Mouse (Mus musculus) midbrain, embryonic 12.5 days (tissue): ENCODE data around the gene Kcna5. TPM values are rescaled to one million over a fixed set of nuclear protein-coding genes. Genes with fewer than 3 reads are reported as not detected.

Experiments used
- ATAC-seq: fragments of 200-750 bp; cut with Nextera tagmentation; 2 replicates; pipeline ENCODE4 v1.8.0; 2017; ENCODE audit warnings: low read depth, moderate TSS enrichment, moderate library complexity; ENCODE audit not compliant: low FRiP score
- H3K27ac ChIP-seq: fragments of 300-500 bp; sonication (generic); replicated peaks from 2 replicates; pipeline ENCODE4 v1.5.1; 2016; ENCODE audit warnings: mild to moderate bottlenecking
- H3K27me3 ChIP-seq: fragments of 300-500 bp; sonication (generic); 2 replicates; pipeline ENCODE4 v1.6.1; 2016; ENCODE audit warnings: mild to moderate bottlenecking
- H3K36me3 ChIP-seq: fragments of 300-500 bp; sonication (generic); 2 replicates; pipeline ENCODE4 v1.6.1; 2016
- H3K4me1 ChIP-seq: fragments of 300-500 bp; sonication (generic); 2 replicates; pipeline ENCODE4 v1.6.1; 2016
- H3K4me2 ChIP-seq: fragments of 300-500 bp; sonication (generic); replicated peaks from 2 replicates; pipeline ENCODE4 v1.6.1; 2016; ENCODE audit warnings: mild to moderate bottlenecking, moderate library complexity
- H3K4me3 ChIP-seq: fragments of 300-500 bp; sonication (generic); 2 replicates; pipeline ENCODE4 v1.5.1; 2016; ENCODE audit warnings: mild to moderate bottlenecking
- H3K9ac ChIP-seq: fragments of 300-500 bp; sonication (generic); replicated peaks from 2 replicates; pipeline ENCODE4 v1.6.1; 2016; ENCODE audit warnings: mild to moderate bottlenecking, moderate library complexity
- H3K9me3 ChIP-seq: fragments of 300-500 bp; sonication (generic); 2 replicates; pipeline ENCODE4 v1.6.1; 2016; ENCODE audit warnings: mild to moderate bottlenecking
- WGBS: fragments of 180-500 bp; shearing (Covaris S2); methylation state at CpG from one replicate; pipeline ENCODE4 v1.1.7; 2016; 5-methylcytosine and 5-hydroxymethylcytosine counted together
- polyA plus RNA-seq: library from polyadenylated mRNA; unstranded; fragments of >200 nt; fragmentation: Nextera tagmentation; extraction: Ambion mirVana; gene quantifications from 2 replicates; pipeline ENCODE4 v1.2.1, GENCODE M21; 2016

The Kcna5 gene
- polyA plus RNA-seq, 1 experiment from 2014 or later: 2.4 TPM

- H3K4me2 ChIP-seq: no peak overlapping the region
- WGBS: 15% methylated on average over 7 of the region's 7 CpGs
- peak; percentile 65 for ATAC-seq
- H3K36me3 ChIP-seq: no peaks in the 10 kb centered on the region
- H3K4me1 ChIP-seq: peaks cover 11% of the 10 kb centered on the region; the same call in 1 of the 2 replicates
- no peak overlapping the region for H3K4me3 ChIP-seq
- no peak overlapping the region for H3K9ac ChIP-seq
- no peaks in the 10 kb centered on the region for H3K9me3 ChIP-seq
- H3K27me3 ChIP-seq: no peaks in the 10 kb centered on the region; the same call in 1 of the 2 replicates
- H3K27ac ChIP-seq: no peak overlapping the region
Observed at GRCm38 (mm10) chr6:126563898-126564297, 28.7 kb upstream of the Kcna5 start.

- Histone ChIP-seq H3K4me2 (no peak overlapping the region), H3K9me3 (no peaks in the 10 kb centered on the region), H3K4me3 (no peak overlapping the region), H3K27me3 (no peaks in the 10 kb centered on the region; the same call in 1 of the 2 replicates), H3K4me1 (peaks cover 11% of the 10 kb centered on the region; the same call in 1 of the 2 replicates), H3K9ac (no peak overlapping the region), H3K36me3 (no peaks in the 10 kb centered on the region), H3K27ac (no peak overlapping the region)
- no peak for ATAC-seq
- 22% methylated on average over 4 of the region's 4 CpGs for WGBS
Observed at GRCm38 (mm10) chr6:126561702-126562101, 26.5 kb upstream of the Kcna5 start.

- Histone ChIP-seq H3K9ac (no peak overlapping the region), H3K4me3 (no peak overlapping the region), H3K4me1 (peaks cover 11% of the 10 kb centered on the region; the same call in 1 of the 2 replicates), H3K27ac (peak overlapping the region; percentile 10; the same call in 1 of the 2 replicates), H3K4me2 (no peak overlapping the region), H3K36me3 (no peaks in the 10 kb centered on the region), H3K9me3 (no peaks in the 10 kb centered on the region), H3K27me3 (peaks cover 3% of the 10 kb centered on the region; the same call in 1 of the 2 replicates)
- no peak for ATAC-seq
- WGBS: 64% methylated on average over 1 of the region's 1 CpGs
Observed at GRCm38 (mm10) chr6:126560696-126561095, 25.5 kb upstream of the Kcna5 start.

GRCm38 (mm10) chr6:126560036-126560435 lies 24.8 kb upstream of the Kcna5 start:
- H3K36me3 ChIP-seq: no peaks in the 10 kb centered on the region
- H3K27ac ChIP-seq: peak overlapping the region; percentile 10
- no peak overlapping the region for H3K4me3 ChIP-seq
- peaks cover 11% of the 10 kb centered on the region; the same call in 1 of the 2 replicates for H3K4me1 ChIP-seq
- H3K27me3 ChIP-seq: 0 out of 2 replicates have a peak, but pooled peaks cover 6% of the 10 kb centered on the region
- no peak overlapping the region for H3K9ac ChIP-seq
- ATAC-seq: peak; percentile 35; the same call in 1 of the 2 replicates
- WGBS: 29% methylated on average over 8 of the region's 8 CpGs
- no peak overlapping the region for H3K4me2 ChIP-seq
- H3K9me3 ChIP-seq: no peaks in the 10 kb centered on the region

GRCm38 (mm10) chr6:126558276-126558675 lies 23.1 kb upstream of the Kcna5 start:
- no peak for ATAC-seq
- no peak overlapping the region for H3K9ac ChIP-seq
- no peak overlapping the region for H3K27ac ChIP-seq
- peaks cover 11% of the 10 kb centered on the region; the same call in 1 of the 2 replicates for H3K4me1 ChIP-seq
- H3K27me3 ChIP-seq: 0 out of 2 replicates have a peak, but pooled peaks cover 14% of the 10 kb centered on the region
- WGBS: 80% methylated on average over 3 of the region's 3 CpGs
- H3K4me2 ChIP-seq: no peak overlapping the region
- H3K9me3 ChIP-seq: no peaks in the 10 kb centered on the region
- no peak overlapping the region for H3K4me3 ChIP-seq
- no peaks in the 10 kb centered on the region for H3K36me3 ChIP-seq

DNA sequence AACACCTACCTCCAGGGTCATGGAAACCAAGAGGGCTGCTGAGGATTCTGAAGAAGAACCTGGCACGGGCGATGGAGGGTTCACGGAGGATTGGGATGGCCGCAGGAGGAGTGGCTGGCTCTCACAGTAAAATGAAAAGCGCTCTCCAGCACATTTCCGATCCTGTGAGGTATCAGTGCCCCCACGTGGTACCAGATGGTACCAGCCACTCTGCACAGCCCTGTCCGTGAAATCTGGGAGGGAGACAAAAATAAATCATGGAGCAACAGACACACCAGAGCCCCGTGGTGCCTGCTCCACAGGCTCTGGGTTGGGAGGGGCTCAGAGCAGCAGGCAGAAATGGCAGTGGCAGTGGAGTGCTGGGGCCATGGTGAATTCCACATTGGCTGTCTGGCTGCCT lies 18.6 kb upstream of the Kcna5 start:
- Histone ChIP-seq H3K4me1 (no peaks in the 10 kb centered on the region), H3K9ac (no peak overlapping the region), H3K27me3 (peaks cover 23% of the 10 kb centered on the region; the same call in 1 of the 2 replicates), H3K4me3 (no peak overlapping the region), H3K36me3 (no peaks in the 10 kb centered on the region), H3K27ac (no peak overlapping the region), H3K4me2 (no peak overlapping the region), H3K9me3 (no peaks in the 10 kb centered on the region)
- WGBS: 32% methylated on average over 9 of the region's 9 CpGs
- peak; percentile 53; the same call in 1 of the 2 replicates for ATAC-seq

DNA sequence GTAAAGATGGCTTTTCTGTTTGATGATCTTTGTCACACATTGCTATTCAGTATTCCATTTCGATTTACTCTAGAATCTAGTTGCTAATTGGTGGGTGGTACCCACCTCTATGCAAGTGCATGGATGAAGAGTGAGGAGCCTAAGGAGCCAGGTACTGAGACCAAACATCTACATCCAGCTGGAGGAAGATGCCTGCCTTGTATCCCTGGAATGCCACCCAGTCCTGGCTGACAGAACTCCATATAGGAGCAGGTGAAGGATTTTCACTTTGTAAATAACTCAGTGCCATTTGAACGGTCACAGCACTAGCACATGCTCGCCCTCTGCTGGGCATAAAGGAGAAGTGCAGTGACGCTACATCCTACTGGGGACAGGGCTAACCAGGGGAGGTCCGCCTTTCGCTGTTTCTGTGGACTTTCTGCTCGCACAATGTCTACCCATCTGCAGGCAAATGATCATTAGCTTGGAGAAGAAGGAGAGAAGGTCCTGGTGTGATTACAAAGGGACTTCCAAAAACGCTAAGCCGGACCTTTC lies 16.7 kb upstream of the Kcna5 start:
- ATAC-seq: peak; percentile 67
- WGBS: 18% methylated on average over 9 of the region's 9 CpGs
- no peaks in the 10 kb centered on the region for H3K36me3 ChIP-seq

GRCm38 (mm10) chr6:126544107-126545036 lies 9.2 kb upstream of the Kcna5 start:
- Histone ChIP-seq H3K9me3 (no peaks in the 10 kb centered on the region), H3K27me3 (no peaks in the 10 kb centered on the region), H3K4me1 (peaks cover 3% of the 10 kb centered on the region; the same call in 1 of the 2 replicates), H3K36me3 (no peaks in the 10 kb centered on the region), H3K4me2 (no peak overlapping the region), H3K4me3 (no peak overlapping the region), H3K9ac (no peak overlapping the region), H3K27ac (0 out of 2 replicates have a peak overlapping the region, but pooled peaks have one; percentile 35)
- 67% methylated on average over 16 of the region's 16 CpGs for WGBS
- ATAC-seq: no peak

More for the DNA sequence above, 16.7 kb upstream of the Kcna5 start:
- Histone ChIP-seq H3K4me2 (no peak overlapping the region), H3K9ac (no peak overlapping the region), H3K9me3 (no peaks in the 10 kb centered on the region), H3K27ac (no peak overlapping the region), H3K4me1 (no peaks in the 10 kb centered on the region), H3K27me3 (peaks cover 23% of the 10 kb centered on the region; the same call in 1 of the 2 replicates), H3K4me3 (no peak overlapping the region)

GRCm38 (mm10) chr6:126542724-126543123 lies 7.5 kb upstream of the Kcna5 start:
- H3K9ac ChIP-seq: no peak overlapping the region
- H3K4me1 ChIP-seq: peaks cover 6% of the 10 kb centered on the region
- H3K4me2 ChIP-seq: no peak overlapping the region
- 90% methylated on average over 4 of the region's 4 CpGs for WGBS
- no peak overlapping the region for H3K4me3 ChIP-seq
- H3K9me3 ChIP-seq: no peaks in the 10 kb centered on the region
- no peaks in the 10 kb centered on the region for H3K36me3 ChIP-seq
- no peak overlapping the region for H3K27ac ChIP-seq
- ATAC-seq: no peak
- H3K27me3 ChIP-seq: no peaks in the 10 kb centered on the region

GRCm38 (mm10) chr6:126537512-126537911 lies 2.3 kb upstream of the Kcna5 start:
- no peak overlapping the region for H3K27ac ChIP-seq
- no peak for ATAC-seq
- no peaks in the 10 kb centered on the region for H3K9me3 ChIP-seq
- 27% methylated on average over 2 of the region's 2 CpGs for WGBS
- no peak overlapping the region for H3K9ac ChIP-seq
- peaks cover 22% of the 10 kb centered on the region for H3K4me1 ChIP-seq
- no peak overlapping the region for H3K4me3 ChIP-seq
- no peak overlapping the region for H3K4me2 ChIP-seq
- H3K36me3 ChIP-seq: no peaks in the 10 kb centered on the region
- H3K27me3 ChIP-seq: peaks cover 27% of the 10 kb centered on the region

DNA sequence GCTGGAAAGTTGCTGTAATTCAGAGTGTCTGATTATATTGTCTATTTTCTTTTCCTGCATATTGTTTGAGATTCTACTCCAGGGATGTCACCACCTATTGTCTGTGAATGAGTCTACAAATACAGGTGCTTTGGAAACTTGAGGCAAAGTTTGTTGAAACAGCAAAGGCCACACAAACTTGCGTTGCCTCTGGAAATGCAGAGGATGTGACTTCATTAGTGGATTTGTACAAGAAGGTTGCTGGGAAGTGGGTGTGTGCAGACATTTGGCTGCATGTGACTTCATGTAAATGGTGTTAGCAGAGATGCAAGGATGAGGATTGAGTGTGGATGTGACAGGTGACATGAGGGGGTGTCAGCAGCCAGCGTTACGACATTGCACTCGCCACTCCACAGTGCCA lies 1.7 kb upstream of the Kcna5 start:
- no peak overlapping the region for H3K27ac ChIP-seq
- H3K4me2 ChIP-seq: no peak overlapping the region
- ATAC-seq: no peak
- WGBS: 72% methylated on average over 4 of the region's 4 CpGs
- H3K4me3 ChIP-seq: no peak overlapping the region
- no peaks in the 10 kb centered on the region for H3K9me3 ChIP-seq
- peaks cover 30% of the 10 kb centered on the region for H3K27me3 ChIP-seq
- no peaks in the 10 kb centered on the region for H3K36me3 ChIP-seq
- no peak overlapping the region for H3K9ac ChIP-seq
- peaks cover 22% of the 10 kb centered on the region for H3K4me1 ChIP-seq

GRCm38 (mm10) chr6:126535911-126536270 lies 679 bp upstream of the Kcna5 start:
- no peaks in the 10 kb centered on the region for H3K9me3 ChIP-seq
- 17% methylated on average over 1 of the region's 1 CpGs for WGBS
- no peak for ATAC-seq

More at GRCm38 (mm10) chr6:126535911-126536270, 679 bp upstream of the Kcna5 start:
- peaks cover 31% of the 10 kb centered on the region for H3K27me3 ChIP-seq
- H3K27ac ChIP-seq: peak overlapping the region; percentile 20; the same call in 1 of the 2 replicates
- no peak overlapping the region for H3K4me3 ChIP-seq
- H3K4me2 ChIP-seq: 0 out of 2 replicates have a peak overlapping the region, but pooled peaks have one; percentile 56
- H3K36me3 ChIP-seq: no peaks in the 10 kb centered on the region
- no peak overlapping the region for H3K9ac ChIP-seq
- peaks cover 22% of the 10 kb centered on the region for H3K4me1 ChIP-seq
